Mouse (Mus musculus) liver, postnatal 0 days (tissue): Measurements from ENCODE around the gene Arhgef19. TPM values are rescaled to one million over a fixed set of nuclear protein-coding genes. Genes with fewer than 3 reads are reported as not detected.

Experiments
- ATAC-seq: fragments of 200-750 bp; cut with Nextera tagmentation; 2 replicates; pipeline ENCODE4 v1.8.0; 2017; ENCODE audit warnings: mild to moderate bottlenecking, moderate library complexity
- DNase-seq: peaks from one replicate; pipeline ENCODE4 v3.0.0-alpha.2; 2016
- H3K27ac ChIP-seq: fragments of 300-500 bp; sonication (generic); 2 replicates; pipeline ENCODE4 v1.5.1; 2014; ENCODE audit warnings: antibody characterized with exemption, moderate library complexity, mild to moderate bottlenecking, low read depth
- H3K27me3 ChIP-seq: fragments of 300-500 bp; sonication (generic); 2 replicates; pipeline ENCODE4 v1.6.1; 2014; ENCODE audit warnings: low read length, control low read depth, mixed read lengths; ENCODE audit not compliant: insufficient read depth
- H3K36me3 ChIP-seq: fragments of 300-500 bp; sonication (generic); replicated peaks from 2 replicates; pipeline ENCODE4 v1.6.1; 2014; ENCODE audit warnings: mild to moderate bottlenecking, control low read depth, low read length, moderate library complexity, mixed read lengths; ENCODE audit not compliant: insufficient read depth
- H3K4me1 ChIP-seq: fragments of 300-500 bp; sonication (generic); 2 replicates; pipeline ENCODE4 v1.6.1; 2014; ENCODE audit warnings: antibody characterized with exemption, mild to moderate bottlenecking, control low read depth; ENCODE audit not compliant: insufficient read depth
- H3K4me2 ChIP-seq: fragments of 300-500 bp; sonication (generic); 2 replicates; pipeline ENCODE4 v1.6.1; 2014; ENCODE audit warnings: low read depth, mild to moderate bottlenecking, low read length, moderate library complexity, mixed read lengths
- H3K4me3 ChIP-seq: fragments of 300-500 bp; sonication (generic); 2 replicates; pipeline ENCODE4 v1.5.1; 2014; ENCODE audit warnings: low read depth, low read length
- H3K9ac ChIP-seq: fragments of 300-500 bp; sonication (generic); replicated peaks from 2 replicates; pipeline ENCODE4 v1.6.1; 2014; ENCODE audit warnings: mild to moderate bottlenecking, moderate library complexity
- H3K9me3 ChIP-seq: fragments of 300-500 bp; sonication (generic); 2 replicates; pipeline ENCODE4 v1.6.1; 2016; ENCODE audit warnings: mild to moderate bottlenecking, control low read depth, low read length, mixed read lengths
- CTCF ChIP-seq: sonication (generic); IDR thresholded peaks from 2 replicates; pipeline ENCODE4 v1.5.1; 2016; ENCODE audit warnings: antibody characterized with exemption, low read depth
- EP300 ChIP-seq: IDR thresholded peaks from 2 replicates; pipeline ENCODE4 v1.6.1; 2016; ENCODE audit warnings: antibody characterized with exemption, low read depth, mild to moderate bottlenecking
- WGBS: fragments of 180-500 bp; shearing (Covaris S2); extraction: QIAGEN DNeasy Blood & Tissue Kit; methylation state at CpG from one replicate; pipeline ENCODE4 v1.1.7; 2014; ENCODE audit not compliant: insufficient replicate concordance; 5-methylcytosine and 5-hydroxymethylcytosine counted together
- polyA plus RNA-seq: library from polyadenylated mRNA; unstranded; fragments of >200 nt; fragmentation: Nextera tagmentation; extraction: Ambion mirVana; gene quantifications from 2 replicates; pipeline ENCODE4 v1.2.1, GENCODE M21; 2015

The Arhgef19 gene
- polyA plus RNA-seq, 1 experiment from 2014 or later = 3.0 TPM

- Histone ChIP-seq H3K4me1 (peaks cover 22% of the 10 kb centered on the region), H3K36me3 (no peaks in the 10 kb centered on the region), H3K4me3 (peak within 1 kb of the TSS; percentile 74), H3K9ac (peak within 1 kb of the TSS; percentile 73), H3K4me2 (peak within 1 kb of the TSS; percentile 82), H3K27me3 (peaks cover 30% of the 10 kb centered on the region), H3K27ac (peak within 1 kb of the TSS; percentile 52; the same call in 1 of the 2 replicates), H3K9me3 (no peaks in the 10 kb centered on the region)
- peak; percentile 84 for DNase-seq
- no peak for TF ChIP-seq EP300
- TF ChIP-seq CTCF = no peak
- WGBS = 4% methylated on average over 35 of the region's 35 CpGs
- ATAC-seq = peak; percentile 65
Measured at GRCm38 (mm10) chr4:141301116-141301553, 61.8 kb downstream of the Arhgef19 start, which contains the start of gene Epha2. Gene Epha2 (plus strand): TSS chr4:141301240.

GRCm38 (mm10) chr4:141301591-141302427, 62.5 kb downstream of the Arhgef19 start:
- no peaks in the 10 kb centered on the region for H3K36me3 ChIP-seq
- peak overlapping the region; percentile 82 for H3K4me2 ChIP-seq
- peak overlapping the region; percentile 52; the same call in 1 of the 2 replicates for H3K27ac ChIP-seq
- H3K27me3 ChIP-seq = peaks cover 30% of the 10 kb centered on the region
- H3K9me3 ChIP-seq = no peaks in the 10 kb centered on the region
- peaks cover 23% of the 10 kb centered on the region for H3K4me1 ChIP-seq
- DNase-seq (peak; percentile 23), ATAC-seq (no peak)
- 3% methylated on average over 47 of the region's 51 CpGs for WGBS
- TF ChIP-seq EP300 (no peak), CTCF (no peak)
- H3K4me3 ChIP-seq = peak overlapping the region; percentile 74
- peak overlapping the region; percentile 73 for H3K9ac ChIP-seq

- Histone ChIP-seq H3K4me1 (peaks cover 23% of the 10 kb centered on the region), H3K27me3 (peaks cover 27% of the 10 kb centered on the region), H3K36me3 (no peaks in the 10 kb centered on the region), H3K9me3 (no peaks in the 10 kb centered on the region), H3K4me3 (peak overlapping the region; percentile 74), H3K9ac (peak overlapping the region; percentile 73), H3K27ac (0 out of 2 replicates have a peak overlapping the region, but pooled peaks have one; percentile 39), H3K4me2 (peak overlapping the region; percentile 82)
- 12% methylated on average over 27 of the region's 27 CpGs for WGBS
- ATAC-seq (no peak), DNase-seq (no peak)
- no peak for TF ChIP-seq EP300
- TF ChIP-seq CTCF = no peak
Measured at GRCm38 (mm10) chr4:141302428-141303401, 63.4 kb downstream of the Arhgef19 start.

- peaks cover 25% of the 10 kb centered on the region for H3K27me3 ChIP-seq
- WGBS = 60% methylated on average over 7 of the region's 7 CpGs
- no peak for ATAC-seq
- DNase-seq = no peak
- H3K4me3 ChIP-seq = peak overlapping the region; percentile 74; the same call in 1 of the 2 replicates
- peaks cover 23% of the 10 kb centered on the region for H3K4me1 ChIP-seq
- H3K9me3 ChIP-seq = no peaks in the 10 kb centered on the region
- H3K4me2 ChIP-seq = peak overlapping the region; percentile 82
- H3K36me3 ChIP-seq = peaks cover 1% of the 10 kb centered on the region; the same call in 1 of the 2 replicates
- 0 out of 2 replicates have a peak overlapping the region, but pooled peaks have one; percentile 73 for H3K9ac ChIP-seq
- no peak overlapping the region for H3K27ac ChIP-seq
- no peak for TF ChIP-seq CTCF
Measured at GRCm38 (mm10) chr4:141303402-141304222, 64.3 kb downstream of the Arhgef19 start.

- Histone ChIP-seq H3K27me3 (peaks cover 25% of the 10 kb centered on the region), H3K4me1 (peaks cover 25% of the 10 kb centered on the region), H3K9me3 (no peaks in the 10 kb centered on the region), H3K4me2 (peak overlapping the region; percentile 82; the same call in 1 of the 2 replicates), H3K4me3 (no peak overlapping the region), H3K9ac (no peak overlapping the region), H3K27ac (no peak overlapping the region), H3K36me3 (peaks cover 4% of the 10 kb centered on the region; the same call in 1 of the 2 replicates)
- TF ChIP-seq EP300 = no peak
- no peak for TF ChIP-seq CTCF
- DNase-seq (no peak), ATAC-seq (no peak)
- WGBS = 46% methylated on average over 4 of the region's 4 CpGs
Measured at GRCm38 (mm10) chr4:141304223-141304611, 64.9 kb downstream of the Arhgef19 start.
